Mouse (Mus musculus) kidney, adult 8-10 months (tissue): Measurements from ENCODE around the gene 2210408I21Rik.
A peak's percentile ranks its signal among the peaks of the same experiment; 100 is the strongest.
"Not testable (repeated sequence)": the region's sequence is repeated elsewhere in the genome, so short reads cannot be mapped to it uniquely, and the experiment has no call there.

Experiments
- DNase-seq, 2 experiments: peaks; one replicate each; pipeline ENCODE4 v3.0.0; 2022

2210408I21Rik gene

GRCm38 (mm10) chr13:77134931-77135620, at the start of gene 2210408I21Rik, which contains the start of gene Slf1:
2210408I21Rik (plus strand) TSS chr13:77135540.
Slf1 (minus strand) TSS chr13:77135473.
- DNase-seq, result peak; percentile 82 to 90

- DNase-seq, result not testable (repeated sequence)
These were observed 42.5 kb upstream of the 2210408I21Rik start for GRCm38 (mm10) chr13:77092876-77093275.

- DNase-seq, result no peak
These were observed 27.6 kb upstream of the 2210408I21Rik start for GRCm38 (mm10) chr13:77107734-77108133.

GRCm38 (mm10) chr13:77118695-77119094, 16.6 kb upstream of the 2210408I21Rik start:
- DNase-seq, result no peak

GRCm38 (mm10) chr13:77125159-77125558, 10.2 kb upstream of the 2210408I21Rik start:
- DNase-seq, result no peak

GRCm38 (mm10) chr13:77128240-77128639, 7.1 kb upstream of the 2210408I21Rik start:
- no peak for DNase-seq

GRCm38 (mm10) chr13:77131132-77131531, 4.2 kb upstream of the 2210408I21Rik start:
- DNase-seq, result no peak

- DNase-seq, result no peak
These were observed 261 bp downstream of the 2210408I21Rik start for GRCm38 (mm10) chr13:77135621-77135981.

- DNase-seq, result no peak
These were observed 5.5 kb downstream of the 2210408I21Rik start for GRCm38 (mm10) chr13:77140890-77141289.

- no peak for DNase-seq
These were observed 42.6 kb downstream of the 2210408I21Rik start for GRCm38 (mm10) chr13:77177931-77178330.

GRCm38 (mm10) chr13:77190606-77191005, 55.3 kb downstream of the 2210408I21Rik start:
- peak; percentile 5 to 26 for DNase-seq

GRCm38 (mm10) chr13:77192201-77192600, 56.9 kb downstream of the 2210408I21Rik start:
- DNase-seq, result no peak

- no peak for DNase-seq
These were observed 73.6 kb downstream of the 2210408I21Rik start for GRCm38 (mm10) chr13:77208764-77209418.

- DNase-seq, result no peak
These were observed 77.9 kb downstream of the 2210408I21Rik start for GRCm38 (mm10) chr13:77213196-77213595.

GRCm38 (mm10) chr13:77215460-77215859, 80.1 kb downstream of the 2210408I21Rik start:
- DNase-seq, result no peak

GRCm38 (mm10) chr13:77217672-77218280, 82.4 kb downstream of the 2210408I21Rik start:
- DNase-seq, result no peak

- DNase-seq, result no peak
These were observed 85.7 kb downstream of the 2210408I21Rik start for GRCm38 (mm10) chr13:77221072-77221471.

- DNase-seq, result no peak
These were observed 121.2 kb downstream of the 2210408I21Rik start for GRCm38 (mm10) chr13:77256541-77256940.

- DNase-seq, result no peak
These were observed 127.5 kb downstream of the 2210408I21Rik start for GRCm38 (mm10) chr13:77262715-77263338.

- no peak for DNase-seq
These were observed 128.2 kb downstream of the 2210408I21Rik start for GRCm38 (mm10) chr13:77263400-77264179.

- DNase-seq, result no peak
These were observed 129.1 kb downstream of the 2210408I21Rik start for GRCm38 (mm10) chr13:77264481-77264880.

GRCm38 (mm10) chr13:77275172-77275747, 139.9 kb downstream of the 2210408I21Rik start:
- no peak for DNase-seq
